Mouse (Mus musculus) regulatory T cell (primary cell): ENCODE data around the gene Magix.

ENCODE experiments used
- in situ Hi-C: fragments of 300-600 bp; cut with MboI, MseI; formaldehyde crosslinking; loops from one replicate; pipeline ENCODE4 v1.15.1; 2025; ENCODE audit warnings: high pct_unique_total_duplicates

Magix gene

GRCm38 (mm10) chrX:7674284-7675000, 6.6 kb downstream of the Magix start:
- in situ Hi-C loops, result no loop called here

GRCm38 (mm10) chrX:7673578-7674281, 7.3 kb downstream of the Magix start:
- in situ Hi-C loops, result no loop called here

GRCm38 (mm10) chrX:7672739-7673138, 8.3 kb downstream of the Magix start:
- in situ Hi-C loops, result no loop called here

- in situ Hi-C loops, result no loop called here
These were observed 10.0 kb downstream of the Magix start, which contains the start of gene Plp2 for GRCm38 (mm10) chrX:7670921-7671623. Plp2 (minus strand) TSS chrX:7671390.

- in situ Hi-C loops, result no loop called here
These were observed 10.6 kb downstream of the Magix start for GRCm38 (mm10) chrX:7670390-7670881.

- in situ Hi-C loops, result no loop called here
These were observed 15.1 kb downstream of the Magix start for GRCm38 (mm10) chrX:7665739-7666502.

- in situ Hi-C loops, result no loop called here
These were observed 16.3 kb downstream of the Magix start for GRCm38 (mm10) chrX:7664791-7665190.

GRCm38 (mm10) chrX:7662936-7663335, 18.1 kb downstream of the Magix start:
- in situ Hi-C loops, result no loop called here

GRCm38 (mm10) chrX:7661086-7661485, 20.0 kb downstream of the Magix start:
- in situ Hi-C loops, result no loop called here

GRCm38 (mm10) chrX:7658785-7659589, 22.1 kb downstream of the Magix start:
- in situ Hi-C loops, result no loop called here

GRCm38 (mm10) chrX:7658031-7658784, 22.8 kb downstream of the Magix start:
- in situ Hi-C loops, result no loop called here

- in situ Hi-C loops, result no loop called here
These were observed 23.8 kb downstream of the Magix start, which contains the start of gene Prickle3 for GRCm38 (mm10) chrX:7657221-7657639. Prickle3 (plus strand) TSS chrX:7657260.

GRCm38 (mm10) chrX:7648671-7649304, 32.3 kb downstream of the Magix start:
- in situ Hi-C loops, result loop anchor here (5.0 kb wide), 1 partner anchor 176 kb away; no protein-coding TSS in a partner anchor

GRCm38 (mm10) chrX:7645349-7645748, 35.7 kb downstream of the Magix start:
- in situ Hi-C loops, result loop anchor here (5.0 kb wide), 1 partner anchor 173 kb away; no protein-coding TSS in a partner anchor

GRCm38 (mm10) chrX:7640785-7641184, 40.3 kb downstream of the Magix start:
- in situ Hi-C loops, result no loop called here

- in situ Hi-C loops, result no loop called here
These were observed 41.3 kb downstream of the Magix start for GRCm38 (mm10) chrX:7639536-7640325.

GRCm38 (mm10) chrX:7638401-7639091, 42.5 kb downstream of the Magix start, which contains the start of gene Syp:
Syp (plus strand) TSS chrX:7638471.
- in situ Hi-C loops, result no loop called here

GRCm38 (mm10) chrX:7635101-7635500, 46.0 kb downstream of the Magix start:
- in situ Hi-C loops, result no loop called here
